ENCODE assay signal across 8 mouse cellular contexts in the genomic region with DNA sequence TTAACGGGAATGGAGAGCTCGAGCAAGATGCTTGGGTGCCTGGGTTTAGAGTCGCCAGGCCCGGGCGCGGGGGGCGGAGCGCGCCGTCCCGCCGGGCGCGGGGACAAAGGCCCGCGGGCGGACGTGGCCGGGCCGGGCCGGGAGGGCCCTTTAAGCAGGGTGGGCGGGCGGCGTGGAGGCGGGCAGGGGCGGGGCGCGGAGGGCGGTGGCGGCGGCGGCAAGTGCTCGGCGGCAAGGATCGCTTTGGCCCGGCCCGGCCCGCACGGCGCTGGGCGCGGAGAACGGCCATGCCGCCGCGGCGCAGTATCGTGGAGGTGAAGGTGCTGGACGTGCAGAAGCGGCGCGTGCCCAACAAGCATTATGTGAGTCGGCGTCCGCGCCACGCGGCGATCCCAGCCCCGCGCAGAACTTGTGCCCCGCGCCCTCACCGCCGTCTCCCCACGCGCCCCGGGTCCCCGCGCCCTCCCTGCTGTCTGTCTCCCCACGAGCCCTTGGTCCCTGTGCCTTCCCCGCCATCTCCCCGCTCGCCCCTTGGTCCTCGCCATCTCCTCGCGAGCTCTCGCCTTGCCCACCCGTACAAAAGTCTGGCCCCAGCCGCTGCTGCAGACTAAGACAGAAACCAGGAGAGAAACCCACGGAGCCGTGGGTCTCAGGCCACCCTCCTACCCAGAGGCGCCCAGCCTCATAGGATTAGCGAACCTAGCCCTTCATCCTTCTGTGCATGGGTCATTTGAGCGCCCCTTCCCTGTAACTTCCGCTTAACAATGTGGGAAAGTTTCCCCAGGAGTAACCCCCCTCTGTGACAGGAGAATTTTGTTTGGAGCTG. TPM values are rescaled to one million over a fixed set of nuclear protein-coding genes. Genes with fewer than 3 reads are reported as not detected.
DNase-seq lines count a peak whose midpoint lies in the region; ATAC-seq and TF ChIP-seq lines count a peak whose summit lies in the region.

A gene (plus strand): TSS at position 214 of the 826 bp plus-strand sequence.

- H3K4me3 ChIP-seq in forebrain, embryonic 15.5 days = peak within 1 kb of the TSS; percentile 82
- peak within 1 kb of the TSS; percentile 94 for H3K4me3 ChIP-seq in hindbrain, embryonic 15.5 days

- ATAC-seq in forebrain, embryonic 15.5 days (replicated peaks) = peak; percentile 86
- peak; percentile 83 for ATAC-seq in hindbrain, embryonic 15.5 days (ENCODE audit: low FRiP score, low read depth)

- WGBS in forebrain, embryonic 15.5 days = under 1% methylated on average over 58 of the region's 86 CpGs
- WGBS in hindbrain, embryonic 15.5 days = 1% methylated on average over 44 of the region's 86 CpGs

- no peaks in the 10 kb centered on the region for H3K9me3 ChIP-seq in forebrain, embryonic 15.5 days
- no peaks in the 10 kb centered on the region for H3K9me3 ChIP-seq in hindbrain, embryonic 15.5 days

- H3K27me3 ChIP-seq in forebrain, embryonic 15.5 days = no peaks in the 10 kb centered on the region
- H3K27me3 ChIP-seq in hindbrain, embryonic 15.5 days = no peaks in the 10 kb centered on the region

- DNase-seq in left cerebral cortex, adult 18-20 months (ENCODE audit: low spot score in 2 of 2) = peak; percentile 33 to 52
- DNase-seq in left cerebral cortex, adult 9 months (ENCODE audit: low spot score in 2 of 2) = no peak
- DNase-seq in brain, embryonic 14.5 days (ENCODE audit: low read depth) = peak; percentile 80
- DNase-seq in left cerebral cortex, postnatal 4 days = peak; percentile 72
- DNase-seq in mesoderm, embryonic 11.5 days (ENCODE audit: low read depth, low spot score) = peak; percentile 64
- DNase-seq in testis, postnatal 10 days (ENCODE audit: low spot score) = peak; percentile 86

- H3K27ac ChIP-seq in forebrain, embryonic 15.5 days (replicated peaks) = peak within 1 kb of the TSS; percentile 74
- H3K27ac ChIP-seq in hindbrain, embryonic 15.5 days (replicated peaks) = peak within 1 kb of the TSS; percentile 88

- H3K4me1 ChIP-seq in forebrain, embryonic 15.5 days = peaks cover 29% of the 10 kb centered on the region
- H3K4me1 ChIP-seq in hindbrain, embryonic 15.5 days (replicated peaks) = peaks cover 36% of the 10 kb centered on the region

- H3K9ac ChIP-seq in forebrain, embryonic 15.5 days (replicated peaks) = peak within 1 kb of the TSS; percentile 90
- peak within 1 kb of the TSS; percentile 91 for H3K9ac ChIP-seq in hindbrain, embryonic 15.5 days

- H3K4me2 ChIP-seq in forebrain, embryonic 15.5 days (replicated peaks) = peak within 1 kb of the TSS; percentile 60
- peak within 1 kb of the TSS; percentile 95 for H3K4me2 ChIP-seq in hindbrain, embryonic 15.5 days

- peak; percentile 75; the same call in 1 of the 2 replicates for TF ChIP-seq POLR2A in brain, embryonic 14.5 days (IDR thresholded peaks at IDR 0.05; ENCODE audit: borderline replicate concordance, extremely low read depth, insufficient read depth, insufficient read length, poor library complexity, severe bottlenecking)

- TF ChIP-seq CTCF in brain, embryonic 14.5 days (IDR thresholded peaks at IDR 0.05; ENCODE audit: borderline replicate concordance, extremely low read depth, insufficient read depth, insufficient read length) = no peak

- peaks cover 12% of the 10 kb centered on the region for H3K36me3 ChIP-seq in forebrain, embryonic 15.5 days
- H3K36me3 ChIP-seq in hindbrain, embryonic 15.5 days = peaks cover 10% of the 10 kb centered on the region; the same call in 1 of the 2 replicates

- intact Hi-C loops in left cerebral cortex, postnatal 4 days (cut with DNase I) = loop anchor here (10.0 kb wide), 2 partner anchors 247 to 797 kb away; a partner anchor contains a TSS

RNA-seq across cellular contexts. Expression of the gene that starts here (rescaled TPM):
- 10 to 100 TPM; 12.4 to 14.5 TPM for total RNA-seq in left cerebral cortex, adult 18-20 months (2021)
- polyA plus RNA-seq in brain, embryonic 14.5 days (2012; rRNA removed) = 33.3 and 48.4 TPM in 2 replicates
- polyA plus RNA-seq in forebrain, embryonic 15.5 days (2015; fragmentation: Nextera tagmentation; extraction: Ambion mirVana) = 17.3 and 18.0 TPM in 2 replicates
- polyA plus RNA-seq in hindbrain, embryonic 15.5 days (2015; fragmentation: Nextera tagmentation; extraction: Ambion mirVana) = 20.8 and 21.1 TPM in 2 replicates
- 10 to 100 TPM; 43.8 to 48.2 TPM for total RNA-seq in left cerebral cortex, postnatal 4 days (2021)

Comparison
In these comparisons a context has a peak if more than half of its experiments do, and no peak if none do; other contexts are left out.
1. DNase-seq: peak in left cerebral cortex, adult 18-20 months (2 of 2), brain, embryonic 14.5 days (single experiment), left cerebral cortex, postnatal 4 days (single experiment), mesoderm, embryonic 11.5 days (single experiment) and testis, postnatal 10 days (single experiment); none in left cerebral cortex, adult 9 months (0 of 2).